Mouse (Mus musculus) gastrocnemius, postnatal 36 days (tissue): ENCODE measurements around the gene Atcay. TPM values are rescaled to one million over a fixed set of nuclear protein-coding genes. Genes with fewer than 3 reads are reported as not detected.
A peak's percentile ranks its signal among the peaks of the same experiment; 100 is the strongest.
"Not testable (repeated sequence)": the region's sequence is repeated elsewhere in the genome, so short reads cannot be mapped to it uniquely, and the experiment has no call there.

Experiments
- DNase-seq, 2 experiments: peaks; one replicate each; pipeline ENCODE4 v3.0.0; 2022
- intact Hi-C: fragments of 180-260 bp; cut with DNase I; formaldehyde crosslinking; loops from one replicate; pipeline ENCODE4 v1.15.1; 2025
- total RNA-seq, 2 experiments: library from RNA; stranded (reverse); gene quantifications; 2 replicates each; pipeline ENCODE4 v1.2.3; 2021

Atcay gene
- total RNA-seq, 2 experiments from 2014 or later, result not detected

GRCm38 (mm10) chr10:81244595-81244994 is 14.0 kb upstream of the Atcay start:
- peak; percentile 64 to 75 for DNase-seq
- intact Hi-C loops, result no loop called here

GRCm38 (mm10) chr10:81244146-81244545 is 13.5 kb upstream of the Atcay start:
- no peak for DNase-seq
- intact Hi-C loops, result no loop called here

GRCm38 (mm10) chr10:81242021-81242420 is 11.4 kb upstream of the Atcay start:
- no peak for DNase-seq
- intact Hi-C loops, result no loop called here

GRCm38 (mm10) chr10:81240876-81241275 is 10.2 kb upstream of the Atcay start:
- no peak for DNase-seq
- intact Hi-C loops, result no loop called here

GRCm38 (mm10) chr10:81238618-81239017 is 8.0 kb upstream of the Atcay start:
- DNase-seq, result no peak
- intact Hi-C loops, result no loop called here

GRCm38 (mm10) chr10:81236471-81237268 is 6.0 kb upstream of the Atcay start:
- DNase-seq, result no peak
- intact Hi-C loops, result no loop called here

- intact Hi-C loops, result no loop called here
- no peak for DNase-seq
These were observed 3.6 kb upstream of the Atcay start for GRCm38 (mm10) chr10:81234206-81234605.

- no peak for DNase-seq
- intact Hi-C loops, result no loop called here
These were observed 2.6 kb upstream of the Atcay start for GRCm38 (mm10) chr10:81233226-81233585.

- intact Hi-C loops, result no loop called here
- DNase-seq, result peak; percentile 73 to 78
These were observed 2.1 kb upstream of the Atcay start, which contains the start of gene Zfr2 for GRCm38 (mm10) chr10:81232580-81233225. Gene Zfr2 (plus strand): TSS chr10:81233155.

- intact Hi-C loops, result loop anchor here (2.0 kb wide), 1 partner anchor 25 kb away; no protein-coding TSS in a partner anchor
- no peak for DNase-seq
These were observed 803 bp upstream of the Atcay start for GRCm38 (mm10) chr10:81231436-81231835.

- intact Hi-C loops, result loop anchor here (2.0 kb wide), 1 partner anchor 23 kb away; no protein-coding TSS in a partner anchor
- no peak for DNase-seq
These were observed 747 bp downstream of the Atcay start for GRCm38 (mm10) chr10:81229735-81230437.

- DNase-seq, intact Hi-C loops: not testable (repeated sequence)
These were observed 6.9 kb downstream of the Atcay start for GRCm38 (mm10) chr10:81223731-81224130.

GRCm38 (mm10) chr10:81221402-81222015 is 9.1 kb downstream of the Atcay start:
- intact Hi-C loops, result no loop called here
- no peak for DNase-seq

- intact Hi-C loops, result loop anchor here (2.0 kb wide), 1 partner anchor 19 kb away; no protein-coding TSS in a partner anchor
- peak in 1 of 2 experiments; percentile 55 for DNase-seq
These were observed 12.7 kb downstream of the Atcay start for GRCm38 (mm10) chr10:81217964-81218363.

- not testable (repeated sequence) for DNase-seq
- intact Hi-C loops, result loop anchor here (2.0 kb wide), 1 partner anchor 18 kb away; no protein-coding TSS in a partner anchor
These were observed 13.4 kb downstream of the Atcay start for GRCm38 (mm10) chr10:81217267-81217666.

GRCm38 (mm10) chr10:81216810-81217209 is 13.8 kb downstream of the Atcay start:
- intact Hi-C loops, result loop anchor here (2.0 kb wide), 1 partner anchor 18 kb away; no protein-coding TSS in a partner anchor
- DNase-seq, result no peak

- no peak for DNase-seq
- intact Hi-C loops, result loop anchor here (2.0 kb wide), 1 partner anchor 17 kb away; no protein-coding TSS in a partner anchor
These were observed 14.4 kb downstream of the Atcay start for GRCm38 (mm10) chr10:81216260-81216659.

GRCm38 (mm10) chr10:81210154-81210553 is 20.5 kb downstream of the Atcay start:
- DNase-seq, result no peak
- intact Hi-C loops, result no loop called here

GRCm38 (mm10) chr10:81204137-81204536 is 26.5 kb downstream of the Atcay start:
- no peak for DNase-seq
- intact Hi-C loops, result no loop called here

GRCm38 (mm10) chr10:81202978-81203720 is 27.5 kb downstream of the Atcay start:
- peak in 1 of 2 experiments; percentile 17 for DNase-seq
- intact Hi-C loops, result no loop called here
